Mouse (Mus musculus) left cerebral cortex, adult 8-10 months (tissue): ENCODE data around the gene Zg16. TPM values are rescaled to one million over a fixed set of nuclear protein-coding genes. Genes with fewer than 3 reads are reported as not detected.
"Not testable (repeated sequence)": the region's sequence is repeated elsewhere in the genome, so short reads cannot be mapped to it uniquely, and the experiment has no call there.

Experiments used
- DNase-seq, 2 experiments: peaks; one replicate each; pipeline ENCODE4 v3.0.0; 2022; ENCODE audit warnings: low spot score in 2 of 2
- total RNA-seq, 4 experiments: library from RNA; stranded (reverse); gene quantifications; 2 replicates each; pipeline ENCODE4 v1.2.4; 2022

Zg16 gene
- total RNA-seq, 4 experiments from 2014 or later = not detected

DNA sequence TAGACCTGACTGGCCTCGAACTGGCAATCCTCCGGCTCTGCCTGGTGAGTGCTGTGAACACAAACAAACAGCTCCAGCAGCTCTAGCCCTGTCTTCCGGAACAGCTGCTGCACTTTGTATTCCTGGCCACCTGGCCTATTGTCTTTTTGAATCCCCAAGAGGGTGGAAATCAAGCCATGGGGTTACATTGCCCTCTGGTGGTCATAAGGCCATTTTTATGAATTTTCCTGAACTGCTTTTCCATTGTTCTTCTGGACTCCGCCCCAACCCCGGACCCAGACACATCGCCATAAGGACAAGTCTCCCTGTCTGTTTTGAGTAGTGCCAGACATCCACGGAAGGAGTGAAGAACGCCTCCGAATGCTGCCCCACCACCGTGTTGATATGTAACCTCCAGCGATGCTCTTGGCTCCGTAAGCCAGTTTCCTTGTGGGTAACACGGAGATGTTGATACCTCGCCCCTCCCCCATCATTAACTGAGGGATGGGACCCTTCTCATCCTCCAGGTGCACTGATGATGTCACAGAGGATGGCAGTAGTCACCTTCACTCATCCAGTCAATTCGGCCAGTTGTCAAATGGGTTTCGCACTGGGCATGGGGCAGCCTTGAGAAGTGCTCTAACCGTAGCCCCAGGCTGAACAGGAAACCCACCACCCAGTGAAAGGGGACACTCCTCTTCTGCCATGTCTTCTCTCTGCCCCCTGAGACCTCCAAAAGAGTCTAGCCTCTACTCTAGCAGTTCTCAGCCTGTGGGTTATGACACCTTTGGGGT lies 17.6 kb upstream of the Zg16 start:
- peak; percentile 63 to 70 for DNase-seq

DNA sequence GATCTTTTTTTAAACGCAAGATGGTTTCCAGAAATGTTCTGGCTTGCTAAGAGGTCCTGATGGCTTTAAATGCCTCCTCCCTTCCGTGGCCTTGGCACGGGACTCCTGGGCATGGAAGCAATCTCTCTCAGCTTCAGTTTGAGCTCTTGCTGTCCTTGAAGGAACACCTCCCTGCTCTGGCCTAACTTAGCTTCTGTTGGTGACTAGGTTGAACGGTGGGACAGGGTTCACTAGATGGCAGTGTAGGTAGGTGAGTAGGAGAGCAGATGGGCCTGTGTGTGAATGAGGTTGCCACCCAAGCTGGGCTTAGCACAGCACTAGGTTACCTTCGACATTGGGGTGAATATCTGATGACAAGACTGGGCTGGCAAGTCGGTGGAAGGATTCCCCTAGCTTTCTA lies 16.8 kb upstream of the Zg16 start:
- DNase-seq = no peak

DNA sequence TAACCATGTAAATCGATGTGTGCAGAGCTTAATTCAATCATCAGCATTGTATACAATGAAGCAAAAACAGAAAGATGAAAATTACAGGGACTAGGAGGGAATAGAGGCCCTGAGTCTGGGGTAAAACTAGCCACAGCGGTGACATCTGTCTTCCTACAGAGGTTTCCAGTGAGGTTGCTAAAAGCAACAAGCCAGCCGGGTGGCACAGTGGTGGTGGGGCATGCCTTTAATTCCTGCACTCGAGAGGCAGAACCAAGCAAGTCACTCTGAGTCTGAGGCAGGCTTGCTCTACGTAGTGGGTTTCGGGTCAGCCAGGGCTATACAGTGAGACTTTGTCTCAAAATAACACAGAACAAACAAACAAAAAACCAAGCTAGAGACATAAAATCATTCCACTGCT lies 15.0 kb upstream of the Zg16 start:
- no peak for DNase-seq

DNA sequence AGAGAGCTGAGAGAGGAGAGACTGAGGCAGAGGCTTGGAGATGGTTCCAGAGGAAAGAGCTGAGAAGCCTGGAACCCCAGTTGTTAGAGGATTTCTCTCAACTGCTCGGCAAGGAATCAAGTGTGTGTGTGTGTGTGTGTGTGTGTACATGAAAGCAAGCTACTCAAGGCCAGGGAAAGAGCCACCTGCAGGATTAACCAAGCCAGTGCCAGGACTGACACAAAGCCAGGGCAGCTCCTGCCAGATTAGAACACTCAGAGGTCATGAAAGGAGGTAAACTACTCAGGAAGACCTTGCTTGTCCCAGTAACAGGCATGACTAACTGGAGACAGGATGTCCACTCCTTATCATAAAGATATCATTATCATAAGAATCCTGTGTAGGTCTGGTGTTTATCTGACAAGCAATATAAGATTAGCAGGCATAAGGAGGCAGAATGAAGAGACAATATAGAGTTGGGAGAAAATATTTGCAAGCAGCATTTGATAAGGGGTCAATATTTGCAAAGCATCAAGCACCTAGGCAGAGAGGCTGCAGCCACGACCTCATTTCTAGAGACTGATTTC lies 14.4 kb upstream of the Zg16 start:
- no peak for DNase-seq

DNA sequence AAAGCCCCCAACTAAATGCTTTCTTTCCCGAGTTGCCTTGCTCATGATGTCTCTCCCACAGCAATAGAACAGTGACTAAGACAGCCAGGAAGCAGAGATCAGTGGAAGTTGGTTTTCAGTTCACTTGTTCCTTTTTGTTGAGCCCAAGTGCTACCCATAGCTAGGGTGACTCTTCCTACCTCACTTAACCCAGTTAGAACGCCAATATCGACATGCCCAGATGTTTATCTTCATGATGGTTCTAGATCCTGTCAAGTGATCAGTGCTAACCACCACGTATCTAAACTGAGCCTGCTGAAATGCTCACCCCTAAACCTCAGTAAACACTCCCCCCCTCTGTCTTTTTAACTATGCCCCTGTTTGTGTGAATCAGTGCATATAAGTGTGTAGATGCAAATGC lies 12.4 kb upstream of the Zg16 start:
- DNase-seq = no peak

DNA sequence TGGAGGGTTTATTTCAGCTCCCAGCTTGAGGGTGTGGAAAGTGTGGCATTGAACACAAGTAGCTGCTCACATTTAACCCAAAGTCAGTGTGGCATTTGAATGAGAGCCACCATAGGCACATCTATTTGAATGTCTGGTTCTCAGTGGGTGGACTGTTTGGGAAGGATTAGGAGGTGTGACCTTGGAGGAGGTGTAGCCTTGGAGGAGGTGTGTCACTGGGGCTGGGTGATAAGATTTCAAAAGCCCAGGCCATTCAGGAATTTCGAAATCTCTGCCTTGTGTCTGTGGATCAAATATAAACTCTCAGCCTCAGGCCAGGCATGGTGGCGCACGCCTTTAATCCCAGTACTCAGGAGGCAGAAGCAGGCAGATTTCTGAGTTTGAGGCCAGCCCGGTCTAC lies 11.8 kb upstream of the Zg16 start:
- DNase-seq = no peak

DNA sequence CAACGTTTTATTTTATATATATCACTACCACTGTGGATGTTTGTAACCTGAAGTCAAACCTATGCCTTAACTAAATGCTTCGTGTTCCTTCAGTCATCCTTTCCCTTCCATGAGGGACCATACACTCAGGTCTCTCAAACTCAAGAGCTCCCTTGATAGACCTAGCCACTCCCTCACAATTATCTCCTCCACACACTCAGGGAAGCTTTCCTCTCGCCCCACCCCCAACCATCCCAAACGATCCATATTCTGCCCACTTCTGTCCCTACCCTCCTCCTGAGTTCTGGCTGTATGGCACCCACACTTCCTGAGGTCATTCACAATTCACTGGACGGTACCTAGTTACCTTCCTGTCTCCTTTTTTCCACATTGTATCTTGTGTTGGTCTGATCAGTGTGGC lies 11.4 kb upstream of the Zg16 start:
- no peak for DNase-seq

DNA sequence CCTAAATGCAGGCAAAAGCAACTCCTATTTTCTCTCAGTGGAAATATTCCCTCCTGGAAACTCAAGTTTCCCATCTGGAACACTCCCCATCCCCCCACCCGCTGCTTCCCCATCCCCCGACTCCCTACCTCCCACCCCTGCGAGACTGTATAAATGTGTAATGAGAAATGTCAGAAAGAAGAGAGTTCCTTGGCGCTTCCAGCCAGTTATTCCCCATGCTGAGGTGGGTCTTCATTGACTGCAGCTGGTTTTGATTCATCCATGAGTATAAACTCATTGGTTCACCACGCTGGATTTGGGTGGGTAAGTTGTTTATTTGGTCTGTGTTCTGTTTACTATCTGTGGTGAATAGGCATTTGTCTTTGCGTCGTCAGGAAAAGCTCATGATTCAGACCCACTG lies 9.3 kb upstream of the Zg16 start:
- DNase-seq = no peak

DNA sequence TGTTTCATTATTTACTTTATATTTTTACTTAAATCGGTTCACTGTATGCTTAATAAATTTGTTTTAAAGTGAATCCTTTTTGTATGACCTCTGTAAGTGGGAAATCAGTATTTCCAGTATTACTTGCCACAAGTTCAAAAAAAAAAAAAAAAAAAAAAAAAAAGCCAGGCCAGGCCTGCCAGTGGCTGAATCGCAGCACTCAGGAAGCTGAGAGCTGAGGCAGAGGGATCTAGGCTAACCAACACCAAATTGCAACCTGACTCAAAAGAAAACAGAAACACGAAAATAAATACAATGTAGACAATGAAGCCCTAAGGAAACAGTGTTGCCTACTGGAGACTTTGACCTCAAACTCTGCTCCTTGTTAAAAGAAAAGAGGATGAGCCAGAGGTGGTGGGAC lies 6.8 kb upstream of the Zg16 start:
- no peak for DNase-seq

DNA sequence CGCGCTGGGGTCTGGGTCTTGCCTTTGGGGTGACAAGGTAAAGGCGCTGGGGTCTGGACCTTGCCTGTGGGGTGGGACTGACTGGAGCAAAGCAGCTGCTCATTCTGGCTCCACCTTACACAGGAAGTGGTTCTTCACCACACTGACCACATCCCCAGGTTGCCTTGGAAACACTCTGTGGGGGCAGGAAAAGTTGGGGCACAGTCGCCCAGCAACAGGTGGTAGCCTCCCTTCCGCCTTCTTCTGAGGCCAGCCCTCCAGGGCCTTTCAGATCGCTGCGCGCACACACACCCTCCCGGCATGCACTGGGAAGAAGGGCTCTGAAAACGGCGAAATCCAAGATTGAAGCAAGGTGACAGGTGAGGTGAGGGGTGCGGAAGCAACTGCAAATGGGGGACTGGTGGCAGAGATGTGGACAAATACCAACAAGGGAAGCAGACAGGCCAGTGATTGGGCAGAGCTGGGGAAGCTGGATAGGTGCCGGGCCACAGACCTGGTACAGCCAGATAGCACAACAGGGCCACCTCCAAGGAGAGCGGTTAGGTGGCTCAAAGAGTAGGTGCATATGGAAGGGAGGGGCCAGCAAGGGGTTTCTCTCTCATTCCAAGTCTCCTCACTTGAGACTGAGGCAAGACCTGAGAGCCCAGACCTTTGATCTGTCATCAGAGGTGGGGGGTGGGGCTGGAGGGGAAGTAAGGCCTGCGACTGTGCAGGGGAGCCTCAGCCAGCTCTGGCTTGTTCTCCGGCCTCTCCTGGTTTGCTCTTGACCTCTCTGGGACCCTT lies 4.2 kb upstream of the Zg16 start, which contains the start of gene AI467606:
TSS of gene AI467606 (plus strand) at position 246 of the 783 bp plus-strand sequence.
- no peak for DNase-seq

DNA sequence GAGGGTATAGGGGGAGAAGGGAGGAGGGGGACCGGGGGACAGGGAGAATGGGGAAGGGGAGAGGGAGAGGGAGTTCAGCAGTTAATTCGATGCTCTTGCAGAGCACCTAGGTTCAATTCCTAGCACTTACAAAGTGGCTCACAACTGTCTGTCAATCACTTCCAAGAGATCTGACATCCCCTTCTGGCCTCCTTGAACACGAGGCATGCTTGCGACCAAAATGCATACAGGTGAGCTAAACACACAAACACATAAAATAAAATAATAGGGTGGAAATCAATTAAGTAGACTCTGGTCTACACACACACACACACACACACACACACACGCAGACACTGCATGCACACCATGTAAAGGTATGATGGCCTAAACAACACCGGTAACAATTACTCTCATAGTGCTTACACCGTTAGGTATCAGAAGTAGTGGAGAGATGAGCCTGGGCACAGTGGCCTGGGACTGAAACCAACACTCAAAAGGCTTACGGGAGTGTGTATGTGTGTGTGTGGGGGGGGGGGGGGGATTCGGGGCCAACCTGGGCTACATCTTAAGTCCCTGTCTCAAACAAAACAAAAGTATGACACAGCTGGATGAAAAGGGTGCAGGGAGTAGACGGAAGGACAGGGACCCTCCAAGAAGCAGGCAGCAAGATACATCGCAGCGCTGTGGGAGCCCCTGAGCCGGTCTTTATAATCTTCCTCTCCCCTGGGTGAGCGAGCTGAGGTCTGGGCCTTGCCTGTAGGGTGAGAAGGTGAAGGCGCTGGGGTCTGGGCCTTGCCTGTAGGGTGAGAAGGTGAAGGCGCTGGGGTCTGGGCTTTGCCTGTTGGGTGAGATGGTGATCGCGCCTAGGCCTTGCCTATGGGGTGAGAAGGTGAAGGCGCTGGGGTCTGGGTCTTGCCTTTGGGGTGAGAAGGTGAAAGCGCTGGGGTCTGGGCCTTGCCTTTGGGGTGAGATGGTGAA lies 3.3 kb upstream of the Zg16 start:
- DNase-seq = no peak

DNA sequence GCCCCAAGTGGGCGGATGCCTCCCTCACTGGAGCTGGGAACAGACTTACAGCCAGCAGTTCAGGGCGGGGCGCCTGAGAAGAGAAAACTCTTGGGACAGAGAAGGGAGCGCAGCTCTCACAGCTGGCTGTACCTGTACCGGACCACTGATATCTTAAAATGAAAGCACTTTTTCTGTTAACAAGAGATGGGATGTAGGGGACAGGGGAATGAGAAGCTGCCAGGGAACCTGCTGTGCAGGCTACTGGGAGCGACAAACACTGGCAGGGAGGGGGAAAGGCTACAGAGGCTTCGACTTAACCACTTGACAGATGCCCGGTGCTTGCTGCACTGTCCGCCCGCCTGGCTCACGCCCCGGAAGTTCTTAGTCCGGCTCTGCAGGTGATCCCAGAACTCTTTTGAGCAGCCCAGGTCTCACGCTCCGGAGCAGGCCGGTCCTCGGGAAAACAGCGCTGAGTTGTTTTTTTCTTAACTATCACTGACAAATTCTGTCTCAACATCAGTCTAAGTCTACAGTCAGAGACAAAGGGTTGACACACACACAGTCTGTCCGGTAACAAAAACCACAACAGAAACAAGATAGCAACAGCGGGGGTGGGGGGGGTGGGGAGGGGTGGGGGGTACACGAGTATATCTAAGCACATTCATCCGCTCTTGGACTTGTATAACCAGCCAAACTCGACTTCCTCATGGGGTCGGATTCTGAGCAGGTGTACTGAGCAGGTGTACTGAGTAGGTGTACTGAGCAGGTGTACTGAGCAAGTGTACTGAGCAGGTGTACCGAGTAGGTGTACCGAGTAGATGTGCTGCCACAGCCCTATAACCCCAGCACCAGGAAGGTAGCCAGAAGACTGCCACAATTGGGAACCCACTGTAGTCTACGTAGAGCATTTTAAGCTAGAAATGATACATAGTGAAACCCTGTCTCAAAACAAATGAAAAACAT lies 2.0 kb upstream of the Zg16 start:
- DNase-seq = no peak

DNA sequence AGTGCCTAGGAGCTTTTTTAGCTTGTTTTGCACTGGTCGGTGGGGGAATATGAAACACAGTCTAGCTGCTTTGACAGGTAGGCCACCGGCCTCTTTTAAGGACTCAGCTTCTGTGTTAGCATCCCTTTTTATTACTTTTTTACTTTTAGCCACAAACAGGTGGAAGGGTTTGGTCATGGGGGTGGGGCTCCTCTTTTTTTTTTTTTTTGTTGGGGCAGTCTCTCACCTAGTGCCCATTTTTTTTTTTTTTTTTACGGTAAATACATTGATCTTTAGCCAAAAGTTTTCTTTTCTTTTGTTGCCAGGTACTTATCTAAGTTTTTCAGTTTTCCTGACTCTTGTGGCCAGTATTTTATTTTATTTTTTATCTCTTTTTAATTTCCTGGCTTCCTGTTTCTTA lies 955 bp upstream of the Zg16 start:
- no peak for DNase-seq

DNA sequence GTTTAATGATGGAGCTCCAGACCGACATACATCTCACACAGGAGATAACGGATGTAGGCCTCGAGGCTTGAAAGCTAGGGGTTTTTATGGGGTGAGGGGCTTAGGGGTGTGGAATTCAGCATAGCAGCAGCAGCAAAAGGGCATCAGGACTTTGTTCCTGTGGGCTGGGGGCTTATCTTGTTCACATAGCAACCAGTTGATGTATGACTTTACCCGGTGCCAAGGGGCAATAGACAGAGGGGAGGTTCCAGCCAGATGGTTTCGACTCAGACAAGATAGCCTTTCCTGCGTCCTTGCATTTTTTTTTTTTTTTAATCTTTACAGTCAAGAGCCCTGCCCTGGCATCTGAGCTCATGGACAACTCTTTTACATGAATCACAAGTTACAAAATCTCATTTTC lies 1.4 kb downstream of the Zg16 start:
- DNase-seq = not testable (repeated sequence)

DNA sequence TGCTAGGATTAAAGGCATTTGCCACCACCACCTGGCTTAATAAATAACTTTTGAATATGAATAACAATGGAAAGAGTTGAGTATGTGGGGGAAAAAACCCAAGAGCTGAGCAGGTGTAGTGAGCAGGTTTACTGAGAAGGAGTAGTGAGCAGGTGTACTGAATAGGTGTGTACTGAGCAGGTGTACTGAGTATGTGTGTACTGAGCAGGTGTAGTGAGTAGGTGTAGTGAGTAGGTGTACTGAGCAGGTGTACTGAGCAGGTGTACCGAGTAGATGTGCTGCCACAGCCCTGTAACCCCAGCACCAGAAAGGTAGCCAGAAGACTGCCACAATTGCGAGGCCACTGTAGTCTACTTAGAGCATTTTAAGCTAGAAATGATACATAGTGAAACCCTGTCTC lies 2.3 kb downstream of the Zg16 start:
- no peak for DNase-seq

DNA sequence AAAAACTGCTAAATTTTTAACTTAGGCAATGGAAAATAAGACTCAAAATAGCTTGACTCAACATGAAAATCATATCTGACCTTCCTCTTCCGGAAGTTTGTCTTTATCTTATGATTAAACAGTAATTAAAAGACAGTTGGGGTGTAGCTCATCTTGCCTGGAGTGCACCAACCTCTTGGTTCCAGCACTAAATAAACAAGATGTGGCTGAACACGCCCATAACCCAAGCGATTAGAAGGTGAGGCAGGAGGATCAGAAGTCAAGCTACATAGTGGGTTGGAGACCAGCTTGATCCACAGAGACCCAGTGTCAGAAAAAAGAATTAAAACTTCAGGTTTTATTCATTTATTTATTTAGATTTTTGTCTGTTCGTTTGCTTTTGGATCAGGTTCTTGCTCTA lies 3.4 kb downstream of the Zg16 start:
- no peak for DNase-seq

DNA sequence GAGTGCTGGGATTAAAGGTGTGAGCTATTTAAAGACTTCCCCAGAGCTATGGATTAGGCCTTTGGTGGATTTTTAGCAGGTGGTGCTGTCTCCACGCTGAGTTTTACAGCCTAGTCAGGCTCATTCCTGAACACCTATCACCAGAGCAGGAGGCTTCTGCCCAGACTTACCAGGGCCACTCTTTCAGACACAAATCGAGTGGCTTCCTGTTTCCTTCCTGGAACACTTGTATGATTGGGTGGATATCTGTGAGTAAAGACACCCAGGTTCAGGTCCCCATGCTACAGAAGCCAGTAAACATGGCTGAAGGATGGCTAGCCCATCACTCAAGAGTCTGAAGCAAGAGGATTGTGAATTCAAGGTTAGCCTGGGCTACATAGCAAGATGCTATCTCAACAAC lies 4.1 kb downstream of the Zg16 start:
- no peak for DNase-seq

DNA sequence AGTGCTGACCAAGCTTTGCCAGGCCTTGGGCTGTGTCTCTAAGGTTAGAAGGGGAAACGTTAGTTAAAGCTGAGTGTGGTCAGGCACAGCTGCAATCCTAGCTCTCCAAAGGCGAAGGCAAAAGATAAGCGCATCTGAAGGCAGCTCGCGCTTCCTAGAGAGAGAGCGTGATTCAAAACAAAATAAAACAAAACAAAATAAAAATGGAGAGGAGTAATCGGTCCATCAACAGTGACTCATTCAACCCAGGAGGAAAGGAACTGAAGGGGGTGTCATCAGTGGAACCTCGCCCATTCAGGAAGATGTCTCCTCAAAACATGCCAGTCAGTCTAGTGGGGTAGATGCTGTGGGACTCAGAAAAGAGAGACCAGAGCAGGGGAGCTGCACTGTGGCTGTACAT lies 4.9 kb downstream of the Zg16 start:
- DNase-seq = no peak

DNA sequence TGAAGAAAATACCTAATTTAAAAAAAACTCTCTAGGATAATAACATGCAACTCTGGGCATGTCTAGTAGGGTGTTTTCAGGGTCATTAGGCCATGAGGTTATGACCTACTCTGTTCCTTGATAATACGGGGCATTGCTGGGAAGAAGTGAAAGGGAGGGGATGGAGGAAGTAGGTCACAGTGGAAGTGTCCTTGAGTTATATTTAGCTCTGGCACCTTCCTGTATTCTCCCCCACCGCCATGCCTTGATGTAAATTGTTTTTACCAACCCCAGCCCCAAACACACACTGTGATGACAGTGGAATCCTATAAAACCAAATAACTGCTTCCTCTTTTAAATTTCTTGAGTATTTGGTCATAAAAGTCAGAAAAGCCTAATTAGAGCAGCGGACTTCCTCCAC lies 7.1 kb downstream of the Zg16 start:
- no peak for DNase-seq

DNA sequence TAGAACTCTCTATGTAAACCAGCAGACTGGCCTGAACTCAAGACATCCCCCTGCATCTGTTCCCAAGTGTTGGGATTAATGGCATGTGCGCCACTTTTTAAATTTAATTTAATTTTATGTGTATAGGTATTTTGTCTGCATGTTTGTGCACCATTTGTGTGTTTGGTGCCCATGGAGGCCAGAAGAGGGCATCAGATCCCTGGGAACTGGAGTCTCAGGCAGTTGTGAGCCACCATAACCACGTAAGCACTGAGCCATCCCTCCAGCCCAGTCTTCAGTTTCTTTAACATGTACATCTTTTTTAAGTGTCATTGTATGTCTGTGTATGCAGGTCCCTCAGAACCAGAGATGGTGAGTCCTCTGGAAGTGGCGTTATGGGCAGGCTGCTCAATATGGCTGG lies 9.4 kb downstream of the Zg16 start:
- DNase-seq = no peak
